Mouse (Mus musculus) lung, postnatal 0 days (tissue): Measurements from ENCODE around the gene Tmem79. TPM values are rescaled to one million over a fixed set of nuclear protein-coding genes. Genes with fewer than 3 reads are reported as not detected.
A peak's percentile ranks its signal among the peaks of the same experiment; 100 is the strongest.

ENCODE experiments used
- ATAC-seq: fragments of 200-750 bp; cut with Nextera tagmentation; 2 replicates; pipeline ENCODE4 v1.8.0; 2017; ENCODE audit warnings: moderate library complexity
- DNase-seq: peaks from one replicate; pipeline ENCODE4 v3.0.0-alpha.2; 2016; ENCODE audit warnings: low spot score
- H3K27ac ChIP-seq: fragments of 300-500 bp; sonication (generic); 2 replicates; pipeline ENCODE4 v1.5.1; 2014; ENCODE audit warnings: antibody characterized with exemption, mild to moderate bottlenecking, low read length, mixed read lengths
- H3K27me3 ChIP-seq: fragments of 300-500 bp; sonication (generic); replicated peaks from 2 replicates; pipeline ENCODE4 v1.6.1; 2014; ENCODE audit warnings: low read length, mixed read lengths; ENCODE audit not compliant: insufficient read depth
- H3K36me3 ChIP-seq: fragments of 300-500 bp; sonication (generic); 2 replicates; pipeline ENCODE4 v1.6.1; 2014; ENCODE audit warnings: low read length, mixed read lengths; ENCODE audit not compliant: insufficient read depth
- H3K4me1 ChIP-seq: fragments of 300-500 bp; sonication (generic); 2 replicates; pipeline ENCODE4 v1.6.1; 2014; ENCODE audit warnings: antibody characterized with exemption, low read depth, low read length, mixed read lengths; ENCODE audit not compliant: insufficient read depth
- H3K4me2 ChIP-seq: fragments of 300-500 bp; sonication (generic); replicated peaks from 2 replicates; pipeline ENCODE4 v1.6.1; 2014; ENCODE audit warnings: low read depth, mild to moderate bottlenecking, low read length, moderate library complexity, mixed read lengths
- H3K4me3 ChIP-seq: fragments of 300-500 bp; sonication (generic); 2 replicates; pipeline ENCODE4 v1.5.1; 2014; ENCODE audit warnings: low read depth, low read length
- H3K9ac ChIP-seq: fragments of 300-500 bp; sonication (generic); replicated peaks from 2 replicates; pipeline ENCODE4 v1.6.1; 2014; ENCODE audit warnings: low read depth, mild to moderate bottlenecking
- H3K9me3 ChIP-seq: fragments of 300-500 bp; sonication (generic); 2 replicates; pipeline ENCODE4 v1.6.1; 2016; ENCODE audit warnings: low read length, mixed read lengths
- CTCF ChIP-seq: IDR thresholded peaks from 2 replicates; pipeline ENCODE4 v1.5.1; 2016; ENCODE audit warnings: antibody characterized with exemption, mild to moderate bottlenecking
- EP300 ChIP-seq: IDR thresholded peaks from 2 replicates; pipeline ENCODE4 v1.6.1; 2016; ENCODE audit warnings: antibody characterized with exemption, mild to moderate bottlenecking, control low read depth
- WGBS: fragments of 180-500 bp; shearing (Covaris S2); extraction: QIAGEN DNeasy Blood & Tissue Kit; methylation state at CpG from one replicate; pipeline ENCODE4 v1.1.7; 2014; 5-methylcytosine and 5-hydroxymethylcytosine counted together
- polyA plus RNA-seq: library from polyadenylated mRNA; unstranded; fragments of >200 nt; fragmentation: Nextera tagmentation; extraction: Ambion mirVana; gene quantifications from 2 replicates; pipeline ENCODE4 v1.2.1, GENCODE M21; 2015

Tmem79 gene
- polyA plus RNA-seq, 1 experiment from 2014 or later, result 9.0 TPM

DNA sequence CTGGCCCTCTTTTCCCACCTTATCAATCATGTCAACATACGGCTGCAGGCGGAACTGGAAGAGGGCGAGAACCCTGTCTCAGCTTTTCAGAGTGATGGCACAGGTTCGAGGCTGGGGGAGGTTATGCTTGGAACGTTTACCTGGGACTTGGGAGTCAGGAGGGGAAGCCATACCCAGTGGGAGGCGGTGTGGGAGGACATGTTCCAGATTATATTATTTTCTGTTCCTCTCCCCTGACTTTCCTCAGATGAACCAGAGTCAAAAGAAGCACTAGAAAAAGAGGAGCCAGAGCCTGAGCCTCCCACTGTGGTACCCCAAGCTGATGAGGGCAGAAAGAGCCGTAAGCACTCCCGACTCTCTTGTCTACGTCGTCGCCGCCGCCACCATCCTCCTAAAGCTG, 14.8 kb upstream of the Tmem79 start:
- no peaks in the 10 kb centered on the region for H3K4me1 ChIP-seq
- no peak overlapping the region for H3K4me3 ChIP-seq
- H3K9ac ChIP-seq, result no peak overlapping the region
- DNase-seq (no peak), ATAC-seq (no peak)
- H3K36me3 ChIP-seq, result peaks cover 75% of the 10 kb centered on the region
- TF ChIP-seq CTCF, result no peak
- TF ChIP-seq EP300, result no peak
- H3K9me3 ChIP-seq, result no peaks in the 10 kb centered on the region
- no peak overlapping the region for H3K27ac ChIP-seq
- H3K4me2 ChIP-seq, result no peak overlapping the region
- no peaks in the 10 kb centered on the region for H3K27me3 ChIP-seq
- 78% methylated on average over 13 of the region's 13 CpGs for WGBS

DNA sequence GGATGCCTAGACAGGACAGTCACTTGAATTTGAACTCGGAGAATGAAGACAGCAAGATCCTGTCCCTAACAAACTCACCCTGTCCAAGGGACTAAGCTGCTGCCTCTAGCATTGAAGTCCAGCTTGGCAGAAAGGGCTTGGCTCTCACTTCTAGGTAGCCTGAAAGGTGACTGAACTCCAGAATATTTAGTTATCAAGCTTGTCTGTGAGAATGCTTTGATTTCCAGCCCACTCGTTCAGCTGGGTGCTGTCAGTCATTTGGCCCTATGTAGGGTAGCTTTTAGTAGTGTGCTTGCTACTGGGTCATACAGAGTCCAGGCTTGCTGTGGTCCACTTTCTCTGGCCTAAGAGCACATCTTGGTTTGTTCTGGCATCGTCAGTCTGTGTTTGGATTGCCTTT, 3.1 kb upstream of the Tmem79 start:
- H3K9ac ChIP-seq, result peak overlapping the region; percentile 4; the same call in 1 of the 2 replicates
- no peak overlapping the region for H3K4me3 ChIP-seq
- DNase-seq (no peak), ATAC-seq (no peak)
- H3K4me1 ChIP-seq, result peaks cover 4% of the 10 kb centered on the region; the same call in 1 of the 2 replicates
- TF ChIP-seq CTCF, result no peak
- TF ChIP-seq EP300, result no peak
- no peak overlapping the region for H3K4me2 ChIP-seq
- peaks cover 23% of the 10 kb centered on the region for H3K36me3 ChIP-seq
- 55% methylated on average over 3 of the region's 3 CpGs for whole genome bisulfite sequencing
- H3K27ac ChIP-seq, result no peak overlapping the region
- H3K9me3 ChIP-seq, result no peaks in the 10 kb centered on the region
- H3K27me3 ChIP-seq, result no peaks in the 10 kb centered on the region

DNA sequence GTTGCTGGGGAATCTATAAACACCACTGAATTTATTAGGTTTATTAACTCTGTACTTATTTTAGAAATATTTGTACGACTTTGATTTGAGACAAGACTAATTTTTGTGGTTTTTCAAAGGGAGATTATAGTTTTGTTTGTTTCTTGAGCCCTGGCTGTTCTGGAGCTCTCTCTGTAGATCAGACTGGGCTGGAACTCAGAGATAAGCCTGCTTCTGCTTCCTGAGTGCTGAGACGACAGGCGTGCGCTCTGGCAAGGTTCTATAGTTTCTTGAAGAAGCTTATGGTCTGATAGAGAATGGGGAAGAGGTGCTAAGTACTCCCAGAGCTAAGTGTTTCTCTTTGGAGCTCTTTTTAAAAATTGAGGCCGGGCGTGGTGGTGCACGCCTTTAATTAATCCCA, 2.4 kb upstream of the Tmem79 start:
- ATAC-seq (no peak), DNase-seq (no peak)
- Histone ChIP-seq H3K4me2 (no peak overlapping the region), H3K9ac (no peak overlapping the region), H3K9me3 (no peaks in the 10 kb centered on the region), H3K27me3 (no peaks in the 10 kb centered on the region), H3K4me3 (no peak overlapping the region), H3K4me1 (peaks cover 4% of the 10 kb centered on the region; the same call in 1 of the 2 replicates), H3K36me3 (peaks cover 18% of the 10 kb centered on the region), H3K27ac (no peak overlapping the region)
- no peak for TF ChIP-seq EP300
- TF ChIP-seq CTCF, result no peak
- 86% methylated on average over 7 of the region's 7 CpGs for WGBS

DNA sequence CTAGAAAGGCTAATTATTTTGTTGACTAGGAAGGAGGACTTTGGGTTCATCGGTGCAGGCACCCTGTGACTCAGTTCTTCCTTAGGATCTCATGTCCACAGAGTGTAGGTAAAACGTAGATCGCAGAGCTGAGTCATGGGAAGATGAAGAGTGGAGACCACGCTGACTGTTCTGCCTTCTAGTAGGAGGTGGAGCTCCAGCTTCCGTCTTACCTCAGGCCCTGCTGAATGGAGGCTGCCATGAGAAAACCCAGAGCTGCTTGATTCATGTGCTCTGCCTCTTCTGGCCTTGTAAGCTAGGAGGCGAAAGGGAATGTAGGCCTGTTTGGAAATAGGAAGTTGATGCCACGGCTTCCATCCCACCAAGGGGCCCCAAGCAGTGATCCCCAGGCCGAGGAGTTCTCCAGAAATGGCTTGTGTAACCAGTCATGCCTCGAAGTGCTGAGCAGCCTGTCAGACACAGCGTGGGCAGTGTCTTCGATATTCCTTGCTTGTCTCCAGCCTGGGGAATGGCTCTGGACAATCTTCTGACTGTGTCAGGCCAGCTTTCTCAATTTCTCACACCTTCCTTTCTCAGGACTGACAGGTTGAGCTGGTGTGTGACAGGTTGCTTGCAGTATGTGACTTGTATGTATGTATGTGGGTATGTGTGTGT, 1.5 kb upstream of the Tmem79 start:
- WGBS, result 65% methylated on average over 11 of the region's 11 CpGs
- H3K4me3 ChIP-seq, result no peak overlapping the region
- H3K27ac ChIP-seq, result 0 out of 2 replicates have a peak overlapping the region, but pooled peaks have one; percentile 28
- peaks cover 4% of the 10 kb centered on the region; the same call in 1 of the 2 replicates for H3K4me1 ChIP-seq
- peak overlapping the region; percentile 75 for H3K4me2 ChIP-seq
- peaks cover 10% of the 10 kb centered on the region; the same call in 1 of the 2 replicates for H3K36me3 ChIP-seq
- TF ChIP-seq EP300, result no peak
- no peak for TF ChIP-seq CTCF
- DNase-seq (peak; percentile 33), ATAC-seq (no peak)
- H3K9me3 ChIP-seq, result no peaks in the 10 kb centered on the region
- peak overlapping the region; percentile 16; the same call in 1 of the 2 replicates for H3K9ac ChIP-seq
- no peaks in the 10 kb centered on the region for H3K27me3 ChIP-seq

DNA sequence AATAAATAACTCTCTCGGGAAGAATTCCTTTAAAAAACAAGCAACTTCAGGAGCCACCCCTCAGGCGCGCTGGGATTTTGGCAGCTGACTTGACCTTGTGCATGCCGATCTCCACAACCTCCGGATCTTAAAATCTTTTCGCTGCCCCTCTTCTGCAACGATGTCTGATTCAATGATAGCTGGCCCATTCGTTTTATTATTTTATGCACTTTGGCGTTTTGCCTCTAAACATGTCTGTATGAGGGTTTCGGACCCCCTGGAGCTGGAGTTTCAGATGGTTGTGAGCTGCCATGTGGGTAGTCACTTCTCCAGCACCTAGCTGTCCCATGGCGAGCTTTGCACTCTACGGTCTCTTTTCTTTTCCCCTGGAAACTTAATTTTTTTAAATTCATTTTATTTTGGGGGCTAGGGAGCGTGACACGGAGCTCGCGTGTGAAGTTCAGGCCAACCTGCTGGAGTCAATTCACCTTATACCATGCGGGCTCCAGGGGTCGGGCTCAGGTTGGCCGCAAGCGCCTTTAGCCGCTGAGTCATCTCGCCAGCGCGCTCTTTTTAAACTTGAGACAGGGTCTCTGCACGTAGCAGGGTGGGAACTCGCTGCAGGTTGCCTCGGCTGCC, 403 bp downstream of the Tmem79 start:
- peak overlapping the region; percentile 94 for H3K27ac ChIP-seq
- no peaks in the 10 kb centered on the region for H3K27me3 ChIP-seq
- no peaks in the 10 kb centered on the region for H3K9me3 ChIP-seq
- peak overlapping the region; percentile 75 for H3K4me2 ChIP-seq
- peak overlapping the region; percentile 91 for H3K4me3 ChIP-seq
- no peaks in the 10 kb centered on the region for H3K36me3 ChIP-seq
- TF ChIP-seq EP300 (no peak), CTCF (no peak)
- peaks cover 4% of the 10 kb centered on the region; the same call in 1 of the 2 replicates for H3K4me1 ChIP-seq
- peak; percentile 19 for DNase-seq
- WGBS, result under 1% methylated on average over 27 of the region's 27 CpGs
- H3K9ac ChIP-seq, result peak overlapping the region; percentile 78
- ATAC-seq, result peak; percentile 24

DNA sequence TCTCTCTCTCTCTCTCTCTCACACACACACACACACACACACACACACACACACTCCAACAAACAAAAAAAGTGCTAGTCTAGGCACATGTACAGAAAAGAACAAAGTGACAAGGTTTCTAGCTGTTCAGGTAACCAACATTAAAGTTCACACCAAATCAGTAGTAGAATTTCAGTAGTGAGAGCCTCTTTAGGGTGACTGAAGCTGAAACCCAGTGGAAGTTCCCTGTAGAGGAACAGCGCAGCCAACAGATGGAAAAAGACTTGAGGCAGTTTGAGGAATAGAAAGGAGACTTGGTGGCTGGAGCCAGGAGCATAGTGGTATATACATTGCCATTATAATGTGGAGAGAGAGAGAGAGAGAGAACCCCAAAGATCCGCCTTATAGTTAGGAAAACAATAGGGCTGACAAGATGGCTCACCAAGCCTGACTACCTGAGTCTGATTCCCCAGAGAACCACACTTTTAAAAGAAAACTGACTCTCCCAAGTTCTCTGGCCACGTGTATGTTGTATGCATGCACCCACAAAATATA, 979 bp downstream of the Tmem79 start:
- Histone ChIP-seq H3K9ac (peak overlapping the region; percentile 78; the same call in 1 of the 2 replicates), H3K4me2 (peak overlapping the region; percentile 75), H3K9me3 (no peaks in the 10 kb centered on the region), H3K27me3 (no peaks in the 10 kb centered on the region), H3K4me3 (peak overlapping the region; percentile 91; the same call in 1 of the 2 replicates), H3K4me1 (peaks cover 4% of the 10 kb centered on the region; the same call in 1 of the 2 replicates), H3K27ac (peak overlapping the region; percentile 94; the same call in 1 of the 2 replicates), H3K36me3 (no peaks in the 10 kb centered on the region)
- no peak for ATAC-seq
- TF ChIP-seq EP300 (no peak), CTCF (no peak)
- WGBS, result 18% methylated on average over 3 of the region's 3 CpGs
- DNase-seq, result no peak
